ENCODE assay signal across 8 mouse cellular contexts in the genomic region with DNA sequence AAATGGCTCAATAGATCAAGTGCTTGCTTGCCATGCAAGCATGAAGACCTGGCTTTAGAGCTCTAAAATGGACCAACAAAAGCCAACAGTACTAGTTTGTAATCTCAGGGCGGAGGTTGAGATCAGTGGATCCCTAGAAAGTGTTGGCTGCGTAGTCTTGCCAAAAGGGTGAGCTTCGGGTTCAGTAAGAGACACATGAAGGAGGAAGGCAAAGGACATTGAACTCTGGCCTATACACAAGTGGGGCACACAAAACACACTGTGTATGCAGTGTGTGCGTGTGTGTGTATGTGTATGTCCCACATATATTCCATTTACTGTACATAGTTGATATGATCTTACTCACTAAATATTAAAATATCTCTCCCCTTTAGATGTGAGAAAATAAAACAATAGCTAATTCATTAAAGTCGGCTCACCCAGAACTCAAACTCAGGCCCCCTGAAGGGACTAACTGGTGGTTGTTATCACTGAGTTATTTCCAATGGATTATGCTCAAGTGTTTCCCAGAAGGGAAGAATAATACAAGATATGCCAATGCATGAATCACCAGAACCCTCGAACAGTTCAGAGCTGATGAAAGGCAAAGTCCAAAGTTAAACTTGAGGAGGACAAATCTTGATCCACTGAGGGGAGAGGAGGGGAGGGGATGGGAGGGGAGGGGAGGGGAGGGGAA. TPM values are rescaled to one million over a fixed set of nuclear protein-coding genes. Genes with fewer than 3 reads are reported as not detected.
A peak's percentile ranks its signal among the peaks of the same experiment; 100 is the strongest.
DNase-seq lines count a peak whose midpoint lies in the region; ATAC-seq and TF ChIP-seq lines count a peak whose summit lies in the region.

No protein-coding gene starts in this region.

- no peaks in the 10 kb centered on the region for H3K27me3 ChIP-seq in kidney, adult 2 months (replicated peaks; ENCODE audit: control insufficient read depth, insufficient read depth, low read length)
- no peaks in the 10 kb centered on the region for H3K27me3 ChIP-seq in embryonic facial prominence, embryonic 11.5 days (ENCODE audit: control insufficient read depth, insufficient read depth, low read length)
- no peaks in the 10 kb centered on the region for H3K27me3 ChIP-seq in intestine, embryonic 16.5 days (replicated peaks; ENCODE audit: control insufficient read depth, insufficient read depth, low read length)

- no peaks in the 10 kb centered on the region for H3K36me3 ChIP-seq in kidney, adult 2 months (ENCODE audit: control insufficient read depth, insufficient read depth, low read length)
- H3K36me3 ChIP-seq in embryonic facial prominence, embryonic 11.5 days (replicated peaks; ENCODE audit: control insufficient read depth, insufficient read depth, low read depth, low read length), result no peaks in the 10 kb centered on the region
- no peaks in the 10 kb centered on the region for H3K36me3 ChIP-seq in intestine, embryonic 16.5 days (ENCODE audit: control insufficient read depth, insufficient read depth, low read length)

- peak overlapping the region; percentile 68; the same call in 1 of the 2 replicates for H3K4me3 ChIP-seq in kidney, adult 2 months (ENCODE audit: insufficient read depth, low read depth, low read length)
- peak overlapping the region; percentile 44 for H3K4me3 ChIP-seq in embryonic facial prominence, embryonic 11.5 days (ENCODE audit: low read depth, low read length)
- H3K4me3 ChIP-seq in intestine, embryonic 16.5 days (ENCODE audit: low read length), result peak overlapping the region; percentile 63

- TF ChIP-seq POLR2A in kidney, adult 2 months (IDR thresholded peaks at IDR 0.05; ENCODE audit: low read depth, low read length), result no peak

- no peak for ATAC-seq in embryonic facial prominence, embryonic 11.5 days (replicated peaks; ENCODE audit: insufficient number of reproducible peaks, low FRiP score, low TSS enrichment, low read depth)
- no peak for ATAC-seq in intestine, embryonic 16.5 days

- peak overlapping the region; percentile 72 for H3K27ac ChIP-seq in kidney, adult 2 months (ENCODE audit: insufficient read depth, low read depth, low read length)
- no peak overlapping the region for H3K27ac ChIP-seq in embryonic facial prominence, embryonic 11.5 days (replicated peaks; ENCODE audit: low read depth, low read length)
- H3K27ac ChIP-seq in intestine, embryonic 16.5 days (ENCODE audit: low read length), result peak overlapping the region; percentile 94

- peak overlapping the region; percentile 58; the same call in 1 of the 2 replicates for H3K4me2 ChIP-seq in embryonic facial prominence, embryonic 11.5 days (ENCODE audit: low read depth, low read length)
- peak overlapping the region; percentile 79 for H3K4me2 ChIP-seq in intestine, embryonic 16.5 days (ENCODE audit: low read depth, low read length)

- peak; percentile 67 for DNase-seq in kidney, adult 2 months
- DNase-seq in kidney, postnatal 4 days, result no peak
- no peak for DNase-seq in embryonic facial prominence, embryonic 11.5 days (ENCODE audit: low spot score)
- peak; percentile 28 for DNase-seq in neural tube, embryonic 10.5 days (ENCODE audit: extremely low spot score, low spot score)
- no peak for DNase-seq in gastrocnemius, postnatal 36 days
- DNase-seq in adrenal gland, postnatal 14 days, result no peak
- DNase-seq in spleen, postnatal 4 days (ENCODE audit: low spot score in 2 of 2), result no peak

- WGBS in kidney, adult 2 months, result 55% methylated on average over 6 of the region's 6 CpGs
- WGBS in embryonic facial prominence, embryonic 11.5 days, result 79% methylated on average over 6 of the region's 6 CpGs
- WGBS in intestine, embryonic 16.5 days, result 54% methylated on average over 6 of the region's 6 CpGs

- peaks cover 51% of the 10 kb centered on the region for H3K4me1 ChIP-seq in kidney, adult 2 months (ENCODE audit: control insufficient read depth, insufficient read depth, low read length)
- no peaks in the 10 kb centered on the region for H3K4me1 ChIP-seq in embryonic facial prominence, embryonic 11.5 days (ENCODE audit: control insufficient read depth, insufficient read depth, low read length)
- H3K4me1 ChIP-seq in intestine, embryonic 16.5 days (ENCODE audit: control insufficient read depth, insufficient read depth, low read length), result peaks cover 37% of the 10 kb centered on the region

- H3K9ac ChIP-seq in embryonic facial prominence, embryonic 11.5 days (replicated peaks; ENCODE audit: low read length), result peak overlapping the region; percentile 81
- H3K9ac ChIP-seq in intestine, embryonic 16.5 days (ENCODE audit: low read depth, low read length), result peak overlapping the region; percentile 82; the same call in 1 of the 2 replicates

- no peak for TF ChIP-seq CTCF in kidney, adult 2 months (conservative IDR thresholded peaks at IDR 0.05; ENCODE audit: insufficient read depth, insufficient read length, low read depth, low read length)

- H3K9me3 ChIP-seq in embryonic facial prominence, embryonic 11.5 days (replicated peaks; ENCODE audit: control insufficient read depth, low read length), result no peaks in the 10 kb centered on the region
- no peaks in the 10 kb centered on the region for H3K9me3 ChIP-seq in intestine, embryonic 16.5 days (ENCODE audit: control insufficient read depth, low read length)

- intact Hi-C loops in gastrocnemius, postnatal 36 days (cut with DNase I), result loop anchor here (1.0 kb wide), 1 partner anchor 57 kb away; a partner anchor contains a TSS

RNA-seq across cellular contexts. Expression of a gene that starts 57.3 kb away (rescaled TPM):
- 26.8 and 33.7 TPM in 2 replicates for polyA plus RNA-seq in kidney, adult 2 months (2012; rRNA removed)
- polyA plus RNA-seq in embryonic facial prominence, embryonic 11.5 days (2014; fragmentation: Nextera tagmentation; extraction: Ambion mirVana), result 26.3 and 31.0 TPM in 2 replicates
- polyA plus RNA-seq in intestine, embryonic 16.5 days (2015; fragmentation: Nextera tagmentation; extraction: Ambion mirVana), result 32.5 and 33.2 TPM in 2 replicates
- total RNA-seq in gastrocnemius, postnatal 36 days (2021), result 10 to 100 TPM; 49.0 to 62.6 TPM
- total RNA-seq in adrenal gland, postnatal 14 days (2021), result 121 and 129 TPM in 2 replicates

Comparison
In these comparisons a context has a peak if more than half of its experiments do, and no peak if none do; other contexts are left out.
1. DNase-seq: peak in kidney, adult 2 months (single experiment) and neural tube, embryonic 10.5 days (single experiment); none in kidney, postnatal 4 days (0 of 2), embryonic facial prominence, embryonic 11.5 days (single experiment), gastrocnemius, postnatal 36 days (0 of 2), adrenal gland, postnatal 14 days (single experiment) and spleen, postnatal 4 days (0 of 2).
2. Peak in every context shown above with its lines, with median percentiles within 50 percentile points of each other: H3K4me3 ChIP-seq.